Mouse (Mus musculus) intestine, embryonic 16.5 days (tissue): ENCODE data around the gene March10. TPM values are rescaled to one million over a fixed set of nuclear protein-coding genes. Genes with fewer than 3 reads are reported as not detected.

Experiments used
- ATAC-seq: fragments of 200-750 bp; cut with Nextera tagmentation; 2 replicates; pipeline ENCODE4 v1.8.0; 2017; ENCODE audit warnings: moderate TSS enrichment, moderate library complexity
- H3K27ac ChIP-seq: fragments of 300-500 bp; sonication (generic); 2 replicates; pipeline ENCODE4 v1.5.1; 2014; ENCODE audit warnings: mild to moderate bottlenecking, low read length
- H3K27me3 ChIP-seq: fragments of 300-500 bp; sonication (generic); replicated peaks from 2 replicates; pipeline ENCODE4 v1.6.1; 2014; ENCODE audit warnings: low read length, control low read depth, mixed read lengths; ENCODE audit not compliant: control insufficient read depth, insufficient read depth
- H3K36me3 ChIP-seq: fragments of 300-500 bp; sonication (generic); 2 replicates; pipeline ENCODE4 v1.6.1; 2014; ENCODE audit warnings: low read length, control low read depth; ENCODE audit not compliant: control insufficient read depth, insufficient read depth
- H3K4me1 ChIP-seq: fragments of 300-500 bp; sonication (generic); 2 replicates; pipeline ENCODE4 v1.6.1; 2014; ENCODE audit warnings: low read length, control low read depth, mixed read lengths; ENCODE audit not compliant: control insufficient read depth, insufficient read depth
- H3K4me2 ChIP-seq: fragments of 300-500 bp; sonication (generic); 2 replicates; pipeline ENCODE4 v1.6.1; 2014; ENCODE audit warnings: low read depth, low read length, control low read depth
- H3K4me3 ChIP-seq: fragments of 300-500 bp; sonication (generic); 2 replicates; pipeline ENCODE4 v1.5.1; 2014; ENCODE audit warnings: mild to moderate bottlenecking, low read length
- H3K9ac ChIP-seq: fragments of 300-500 bp; sonication (generic); 2 replicates; pipeline ENCODE4 v1.6.1; 2014; ENCODE audit warnings: low read depth, low read length
- H3K9me3 ChIP-seq: fragments of 300-500 bp; sonication (generic); 2 replicates; pipeline ENCODE4 v1.6.1; 2016; ENCODE audit warnings: low read length, control low read depth; ENCODE audit not compliant: control insufficient read depth
- WGBS: fragments of 180-500 bp; shearing (Covaris S2); extraction: QIAGEN DNeasy Blood & Tissue Kit; methylation state at CpG from one replicate; pipeline ENCODE4 v1.1.7; 2014; 5-methylcytosine and 5-hydroxymethylcytosine counted together
- polyA plus RNA-seq: library from polyadenylated mRNA; unstranded; fragments of >200 nt; fragmentation: Nextera tagmentation; extraction: Ambion mirVana; gene quantifications from 2 replicates; pipeline ENCODE4 v1.2.1, GENCODE M21; 2015

March10 gene
- polyA plus RNA-seq, 1 experiment from 2014 or later = 0.13 TPM

GRCm38 (mm10) chr11:105490971-105491370, 34.4 kb upstream of the March10 start:
- no peak overlapping the region for H3K4me3 ChIP-seq

GRCm38 (mm10) chr11:105485412-105485811, 28.9 kb upstream of the March10 start:
- 81% methylated on average over 6 of the region's 6 CpGs for WGBS
- Histone ChIP-seq H3K4me2 (no peak overlapping the region), H3K27ac (no peak overlapping the region), H3K4me1 (no peaks in the 10 kb centered on the region), H3K9ac (no peak overlapping the region), H3K9me3 (no peaks in the 10 kb centered on the region), H3K4me3 (no peak overlapping the region), H3K36me3 (no peaks in the 10 kb centered on the region), H3K27me3 (no peaks in the 10 kb centered on the region)
- no peak for ATAC-seq

More at GRCm38 (mm10) chr11:105490971-105491370, 34.4 kb upstream of the March10 start:
- no peaks in the 10 kb centered on the region for H3K27me3 ChIP-seq
- H3K36me3 ChIP-seq = no peaks in the 10 kb centered on the region
- H3K9ac ChIP-seq = no peak overlapping the region
- no peak overlapping the region for H3K4me2 ChIP-seq
- H3K4me1 ChIP-seq = peaks cover 4% of the 10 kb centered on the region; the same call in 1 of the 2 replicates
- no peaks in the 10 kb centered on the region for H3K9me3 ChIP-seq
- no peak overlapping the region for H3K27ac ChIP-seq
- ATAC-seq = no peak
- WGBS = 72% methylated on average over 5 of the region's 5 CpGs

GRCm38 (mm10) chr11:105484993-105485392, 28.5 kb upstream of the March10 start:
- H3K27me3 ChIP-seq = no peaks in the 10 kb centered on the region
- H3K4me3 ChIP-seq = no peak overlapping the region
- no peaks in the 10 kb centered on the region for H3K36me3 ChIP-seq
- no peak overlapping the region for H3K27ac ChIP-seq
- H3K9ac ChIP-seq = no peak overlapping the region
- H3K4me1 ChIP-seq = no peaks in the 10 kb centered on the region
- WGBS = 78% methylated on average over 6 of the region's 6 CpGs
- no peaks in the 10 kb centered on the region for H3K9me3 ChIP-seq
- no peak for ATAC-seq
- no peak overlapping the region for H3K4me2 ChIP-seq

- Histone ChIP-seq H3K36me3 (no peaks in the 10 kb centered on the region), H3K4me3 (no peak overlapping the region), H3K4me2 (no peak overlapping the region), H3K4me1 (no peaks in the 10 kb centered on the region), H3K9ac (no peak overlapping the region), H3K27me3 (no peaks in the 10 kb centered on the region), H3K9me3 (no peaks in the 10 kb centered on the region), H3K27ac (no peak overlapping the region)
- ATAC-seq = no peak
- 62% methylated on average over 2 of the region's 2 CpGs for WGBS
Observed at GRCm38 (mm10) chr11:105482747-105483146, 26.2 kb upstream of the March10 start.

GRCm38 (mm10) chr11:105474746-105475145, 18.2 kb upstream of the March10 start:
- H3K9me3 ChIP-seq = no peaks in the 10 kb centered on the region
- H3K4me2 ChIP-seq = no peak overlapping the region
- 67% methylated on average over 2 of the region's 2 CpGs for WGBS
- H3K9ac ChIP-seq = no peak overlapping the region
- no peaks in the 10 kb centered on the region for H3K27me3 ChIP-seq
- no peaks in the 10 kb centered on the region for H3K36me3 ChIP-seq
- H3K27ac ChIP-seq = no peak overlapping the region
- H3K4me1 ChIP-seq = no peaks in the 10 kb centered on the region; the same call in 1 of the 2 replicates
- ATAC-seq = no peak
- H3K4me3 ChIP-seq = no peak overlapping the region

GRCm38 (mm10) chr11:105474352-105474736, 17.8 kb upstream of the March10 start:
- no peaks in the 10 kb centered on the region; the same call in 1 of the 2 replicates for H3K4me1 ChIP-seq
- no peaks in the 10 kb centered on the region for H3K27me3 ChIP-seq
- ATAC-seq = no peak
- H3K27ac ChIP-seq = no peak overlapping the region
- no peaks in the 10 kb centered on the region for H3K9me3 ChIP-seq
- 56% methylated on average over 6 of the region's 6 CpGs for WGBS
- no peak overlapping the region for H3K4me3 ChIP-seq
- H3K36me3 ChIP-seq = no peaks in the 10 kb centered on the region
- H3K4me2 ChIP-seq = no peak overlapping the region
- no peak overlapping the region for H3K9ac ChIP-seq

GRCm38 (mm10) chr11:105473716-105474351, 17.3 kb upstream of the March10 start:
- Histone ChIP-seq H3K4me3 (no peak overlapping the region), H3K27me3 (no peaks in the 10 kb centered on the region), H3K27ac (no peak overlapping the region), H3K36me3 (no peaks in the 10 kb centered on the region), H3K9ac (no peak overlapping the region), H3K4me2 (no peak overlapping the region), H3K9me3 (no peaks in the 10 kb centered on the region), H3K4me1 (peaks cover 4% of the 10 kb centered on the region; the same call in 1 of the 2 replicates)
- 45% methylated on average over 5 of the region's 5 CpGs for WGBS
- no peak for ATAC-seq

GRCm38 (mm10) chr11:105472610-105473009, 16.1 kb upstream of the March10 start:
- H3K9ac ChIP-seq = no peak overlapping the region
- H3K36me3 ChIP-seq = no peaks in the 10 kb centered on the region
- whole genome bisulfite sequencing = 56% methylated on average over 4 of the region's 4 CpGs
- no peaks in the 10 kb centered on the region for H3K27me3 ChIP-seq
- no peak for ATAC-seq
- no peak overlapping the region for H3K4me2 ChIP-seq
- H3K4me1 ChIP-seq = peaks cover 4% of the 10 kb centered on the region; the same call in 1 of the 2 replicates
- H3K4me3 ChIP-seq = no peak overlapping the region
- no peak overlapping the region for H3K27ac ChIP-seq
- H3K9me3 ChIP-seq = no peaks in the 10 kb centered on the region

- Histone ChIP-seq H3K9ac (no peak overlapping the region), H3K4me3 (no peak overlapping the region), H3K36me3 (no peaks in the 10 kb centered on the region), H3K9me3 (no peaks in the 10 kb centered on the region), H3K4me1 (peaks cover 4% of the 10 kb centered on the region; the same call in 1 of the 2 replicates), H3K4me2 (no peak overlapping the region), H3K27ac (no peak overlapping the region), H3K27me3 (no peaks in the 10 kb centered on the region)
- no peak for ATAC-seq
- WGBS = 95% methylated on average over 4 of the region's 4 CpGs
Observed at GRCm38 (mm10) chr11:105470896-105471295, 14.4 kb upstream of the March10 start.

GRCm38 (mm10) chr11:105469561-105469960, 13.0 kb upstream of the March10 start:
- no peaks in the 10 kb centered on the region for H3K27me3 ChIP-seq
- H3K9ac ChIP-seq = no peak overlapping the region
- no peak overlapping the region for H3K4me2 ChIP-seq
- H3K9me3 ChIP-seq = no peaks in the 10 kb centered on the region
- H3K4me1 ChIP-seq = peaks cover 4% of the 10 kb centered on the region; the same call in 1 of the 2 replicates
- ATAC-seq = no peak
- no peaks in the 10 kb centered on the region for H3K36me3 ChIP-seq
- H3K4me3 ChIP-seq = no peak overlapping the region
- no peak overlapping the region; the same call in 1 of the 2 replicates for H3K27ac ChIP-seq
- WGBS = 80% methylated on average over 4 of the region's 4 CpGs
